Mouse (Mus musculus) liver, embryonic 12.5 days (tissue): ENCODE measurements around the gene Gprc5b. TPM values are rescaled to one million over a fixed set of nuclear protein-coding genes. Genes with fewer than 3 reads are reported as not detected.

ENCODE experiments used
- ATAC-seq: fragments of 200-750 bp; cut with Nextera tagmentation; 2 replicates; pipeline ENCODE4 v1.8.0; 2017; ENCODE audit warnings: moderate number of reproducible peaks, mild to moderate bottlenecking, moderate library complexity
- H3K27ac ChIP-seq: fragments of 300-500 bp; sonication (generic); 2 replicates; pipeline ENCODE4 v1.5.1; 2016; ENCODE audit warnings: mild to moderate bottlenecking
- H3K27me3 ChIP-seq: fragments of 300-500 bp; sonication (generic); replicated peaks from 2 replicates; pipeline ENCODE4 v1.6.1; 2016; ENCODE audit warnings: mild to moderate bottlenecking, moderate library complexity
- H3K36me3 ChIP-seq: fragments of 300-500 bp; sonication (generic); 2 replicates; pipeline ENCODE4 v1.6.1; 2016; ENCODE audit warnings: mild to moderate bottlenecking, moderate library complexity
- H3K4me1 ChIP-seq: fragments of 300-500 bp; sonication (generic); 2 replicates; pipeline ENCODE4 v1.6.1; 2016
- H3K4me2 ChIP-seq: fragments of 300-500 bp; sonication (generic); 2 replicates; pipeline ENCODE4 v1.6.1; 2016; ENCODE audit warnings: mild to moderate bottlenecking, moderate library complexity
- H3K4me3 ChIP-seq: fragments of 300-500 bp; sonication (generic); 2 replicates; pipeline ENCODE4 v1.5.1; 2016; ENCODE audit warnings: mild to moderate bottlenecking, moderate library complexity
- H3K9ac ChIP-seq: fragments of 300-500 bp; sonication (generic); 2 replicates; pipeline ENCODE4 v1.6.1; 2016; ENCODE audit warnings: mild to moderate bottlenecking, moderate library complexity
- H3K9me3 ChIP-seq: fragments of 300-500 bp; sonication (generic); replicated peaks from 2 replicates; pipeline ENCODE4 v1.6.1; 2016; ENCODE audit warnings: mild to moderate bottlenecking, moderate library complexity
- WGBS: fragments of 180-500 bp; shearing (Covaris S2); methylation state at CpG from one replicate; pipeline ENCODE4 v1.1.7; 2016; ENCODE audit not compliant: insufficient replicate concordance; 5-methylcytosine and 5-hydroxymethylcytosine counted together
- polyA plus RNA-seq: library from polyadenylated mRNA; unstranded; fragments of >200 nt; fragmentation: Nextera tagmentation; extraction: Ambion mirVana; gene quantifications from 2 replicates; pipeline ENCODE4 v1.2.1, GENCODE M21; 2016

Gene Gprc5b
- polyA plus RNA-seq, 1 experiment from 2014 or later, result 0.46 TPM

GRCm38 (mm10) chr7:118968870-118969269 lies 26.1 kb downstream of the Gprc5b start:
- Histone ChIP-seq H3K4me3 (no peak overlapping the region), H3K36me3 (no peaks in the 10 kb centered on the region), H3K9ac (no peak overlapping the region), H3K27ac (no peak overlapping the region), H3K4me1 (no peaks in the 10 kb centered on the region), H3K4me2 (no peak overlapping the region), H3K27me3 (no peaks in the 10 kb centered on the region), H3K9me3 (no peaks in the 10 kb centered on the region)
- WGBS, result 77% methylated on average over 3 of the region's 3 CpGs
- ATAC-seq, result no peak

DNA sequence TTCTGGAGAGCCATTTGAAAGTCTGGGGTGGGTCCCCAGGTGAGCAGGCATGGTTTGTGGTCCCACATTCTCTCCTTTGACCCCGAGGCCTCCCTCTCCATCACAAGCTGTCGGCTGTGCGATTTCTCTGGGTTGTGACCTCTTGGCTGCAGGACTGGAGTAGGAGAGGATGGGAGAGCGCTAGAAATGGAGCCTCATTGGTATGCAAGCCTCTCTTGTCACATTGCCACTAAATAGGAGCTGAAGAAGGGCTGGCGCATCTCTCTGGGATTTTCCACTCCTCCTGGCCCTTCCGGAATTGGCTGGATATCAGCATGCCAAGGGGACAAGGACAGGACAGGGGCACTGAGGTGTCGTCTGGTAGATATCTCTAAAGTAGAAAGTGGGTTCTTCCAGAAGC lies 29.8 kb downstream of the Gprc5b start:
- 31% methylated on average over 7 of the region's 7 CpGs for WGBS
- H3K36me3 ChIP-seq, result no peaks in the 10 kb centered on the region
- H3K4me3 ChIP-seq, result no peak overlapping the region
- no peaks in the 10 kb centered on the region for H3K4me1 ChIP-seq
- no peak for ATAC-seq
- no peaks in the 10 kb centered on the region for H3K27me3 ChIP-seq
- H3K27ac ChIP-seq, result no peak overlapping the region
- no peak overlapping the region for H3K9ac ChIP-seq
- no peaks in the 10 kb centered on the region for H3K9me3 ChIP-seq
- no peak overlapping the region for H3K4me2 ChIP-seq

GRCm38 (mm10) chr7:118964777-118965176 lies 30.2 kb downstream of the Gprc5b start:
- ATAC-seq, result no peak
- Histone ChIP-seq H3K9me3 (no peaks in the 10 kb centered on the region), H3K27me3 (no peaks in the 10 kb centered on the region), H3K4me3 (no peak overlapping the region), H3K4me1 (no peaks in the 10 kb centered on the region), H3K36me3 (no peaks in the 10 kb centered on the region), H3K9ac (no peak overlapping the region), H3K27ac (no peak overlapping the region), H3K4me2 (no peak overlapping the region)
- 3% methylated on average over 3 of the region's 3 CpGs for WGBS

- H3K27me3 ChIP-seq, result no peaks in the 10 kb centered on the region
- no peaks in the 10 kb centered on the region for H3K4me1 ChIP-seq
- no peak overlapping the region for H3K4me3 ChIP-seq
- no peak overlapping the region for H3K27ac ChIP-seq
- H3K9me3 ChIP-seq, result no peaks in the 10 kb centered on the region
- no peak overlapping the region for H3K9ac ChIP-seq
- no peaks in the 10 kb centered on the region for H3K36me3 ChIP-seq
- 57% methylated on average over 7 of the region's 7 CpGs for WGBS
- H3K4me2 ChIP-seq, result no peak overlapping the region
- ATAC-seq, result no peak
Measured at GRCm38 (mm10) chr7:118959209-118959608, 35.8 kb downstream of the Gprc5b start.

- 59% methylated on average over 4 of the region's 4 CpGs for WGBS
Measured at GRCm38 (mm10) chr7:118956616-118957246, 38.3 kb downstream of the Gprc5b start.

GRCm38 (mm10) chr7:118954968-118955367 lies 40.0 kb downstream of the Gprc5b start:
- no peak for ATAC-seq
- WGBS, result 44% methylated on average over 1 of the region's 1 CpGs
- Histone ChIP-seq H3K9ac (no peak overlapping the region), H3K9me3 (no peaks in the 10 kb centered on the region), H3K4me3 (no peak overlapping the region), H3K27ac (no peak overlapping the region), H3K27me3 (no peaks in the 10 kb centered on the region), H3K36me3 (no peaks in the 10 kb centered on the region), H3K4me2 (no peak overlapping the region), H3K4me1 (no peaks in the 10 kb centered on the region)

More at GRCm38 (mm10) chr7:118956616-118957246, 38.3 kb downstream of the Gprc5b start:
- Histone ChIP-seq H3K4me1 (no peaks in the 10 kb centered on the region), H3K36me3 (no peaks in the 10 kb centered on the region), H3K9me3 (no peaks in the 10 kb centered on the region), H3K9ac (no peak overlapping the region), H3K27ac (no peak overlapping the region), H3K4me3 (no peak overlapping the region), H3K4me2 (no peak overlapping the region), H3K27me3 (no peaks in the 10 kb centered on the region)
- no peak for ATAC-seq

DNA sequence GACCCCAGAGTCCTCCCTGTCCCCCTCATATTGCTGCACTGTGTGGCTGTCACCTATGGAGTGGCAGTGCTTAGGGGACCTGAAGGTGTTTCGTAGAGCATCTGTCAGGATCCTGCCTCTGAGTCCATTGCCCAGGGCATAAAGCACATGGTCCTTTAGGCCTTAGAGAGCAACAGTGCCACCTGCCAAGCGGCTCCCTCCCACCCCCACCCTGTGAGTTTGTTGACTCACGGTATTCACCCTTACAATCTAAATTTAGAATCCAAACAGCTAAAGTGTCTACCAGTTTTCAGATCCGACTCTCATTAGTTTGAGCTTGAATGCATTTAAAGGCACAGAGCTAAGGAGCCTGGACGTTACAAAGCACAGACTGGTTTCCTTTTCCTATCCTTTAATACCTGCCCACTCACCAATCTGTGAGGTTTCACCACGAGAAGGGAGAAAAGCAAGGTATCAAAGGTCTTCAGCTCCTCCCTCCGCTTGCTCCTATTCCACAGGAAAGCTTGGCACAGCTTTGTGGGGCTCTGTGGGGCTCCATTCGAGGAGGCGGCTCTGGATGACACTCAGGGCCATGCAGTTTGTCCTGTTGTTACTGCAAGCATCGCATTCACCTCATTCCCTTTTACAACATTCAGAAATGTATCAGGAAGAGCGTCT lies 41.3 kb downstream of the Gprc5b start:
- Histone ChIP-seq H3K4me3 (no peak overlapping the region), H3K27me3 (no peaks in the 10 kb centered on the region), H3K27ac (no peak overlapping the region), H3K9me3 (no peaks in the 10 kb centered on the region), H3K9ac (no peak overlapping the region), H3K4me1 (no peaks in the 10 kb centered on the region), H3K4me2 (no peak overlapping the region), H3K36me3 (no peaks in the 10 kb centered on the region)
- ATAC-seq, result no peak
- 57% methylated on average over 11 of the region's 11 CpGs for WGBS

GRCm38 (mm10) chr7:118949749-118950148 lies 45.3 kb downstream of the Gprc5b start:
- WGBS, result 83% methylated on average over 7 of the region's 7 CpGs
- no peak overlapping the region for H3K27ac ChIP-seq
- no peak overlapping the region for H3K4me3 ChIP-seq
- no peaks in the 10 kb centered on the region for H3K4me1 ChIP-seq
- H3K9me3 ChIP-seq, result no peaks in the 10 kb centered on the region
- no peak overlapping the region for H3K9ac ChIP-seq
- no peaks in the 10 kb centered on the region for H3K36me3 ChIP-seq
- no peak overlapping the region for H3K4me2 ChIP-seq
- no peak for ATAC-seq
- H3K27me3 ChIP-seq, result no peaks in the 10 kb centered on the region

GRCm38 (mm10) chr7:118948677-118949282 lies 46.2 kb downstream of the Gprc5b start:
- Histone ChIP-seq H3K4me1 (no peaks in the 10 kb centered on the region), H3K4me2 (no peak overlapping the region), H3K36me3 (no peaks in the 10 kb centered on the region), H3K9me3 (no peaks in the 10 kb centered on the region), H3K4me3 (no peak overlapping the region), H3K27me3 (no peaks in the 10 kb centered on the region), H3K27ac (no peak overlapping the region), H3K9ac (no peak overlapping the region)
- ATAC-seq, result no peak
- 60% methylated on average over 2 of the region's 2 CpGs for WGBS

GRCm38 (mm10) chr7:118947241-118947640 lies 47.8 kb downstream of the Gprc5b start:
- ATAC-seq, result no peak
- Histone ChIP-seq H3K9me3 (no peaks in the 10 kb centered on the region), H3K27ac (no peak overlapping the region), H3K27me3 (no peaks in the 10 kb centered on the region), H3K4me1 (0 out of 2 replicates have a peak, but pooled peaks cover 7% of the 10 kb centered on the region), H3K36me3 (no peaks in the 10 kb centered on the region), H3K4me3 (no peak overlapping the region), H3K4me2 (no peak overlapping the region), H3K9ac (no peak overlapping the region)
- 44% methylated on average over 3 of the region's 3 CpGs for WGBS

GRCm38 (mm10) chr7:118944884-118945283 lies 50.1 kb downstream of the Gprc5b start:
- 0 out of 2 replicates have a peak, but pooled peaks cover 7% of the 10 kb centered on the region for H3K4me1 ChIP-seq
- no peak for ATAC-seq
- H3K4me3 ChIP-seq, result no peak overlapping the region
- H3K4me2 ChIP-seq, result no peak overlapping the region
- H3K36me3 ChIP-seq, result no peaks in the 10 kb centered on the region
- no peak overlapping the region for H3K9ac ChIP-seq
- 32% methylated on average over 2 of the region's 2 CpGs for WGBS
- no peaks in the 10 kb centered on the region for H3K27me3 ChIP-seq
- H3K9me3 ChIP-seq, result no peaks in the 10 kb centered on the region
- no peak overlapping the region for H3K27ac ChIP-seq

DNA sequence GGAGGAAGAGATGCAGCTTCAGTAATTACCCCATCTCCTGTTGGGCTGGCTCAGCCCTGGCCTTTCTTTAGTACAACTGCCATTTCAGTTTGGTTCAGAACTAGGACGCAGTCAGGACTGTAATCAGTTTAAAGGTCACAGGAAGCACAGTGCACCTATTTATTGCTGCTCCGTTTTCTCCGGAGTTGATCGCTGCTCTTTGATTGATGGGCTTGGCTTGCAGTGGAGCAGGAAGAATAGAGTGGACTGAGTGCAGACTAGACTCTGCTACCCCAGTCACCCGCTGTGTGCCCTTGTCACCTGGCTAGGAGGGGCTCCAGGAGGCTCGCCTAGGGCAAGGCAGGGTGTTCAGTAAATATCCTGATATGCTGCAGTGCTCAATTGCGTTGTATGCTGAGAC lies 51.8 kb downstream of the Gprc5b start:
- Histone ChIP-seq H3K4me3 (no peak overlapping the region), H3K4me2 (no peak overlapping the region), H3K4me1 (0 out of 2 replicates have a peak, but pooled peaks cover 7% of the 10 kb centered on the region), H3K9ac (no peak overlapping the region), H3K9me3 (no peaks in the 10 kb centered on the region), H3K27me3 (no peaks in the 10 kb centered on the region), H3K27ac (no peak overlapping the region), H3K36me3 (no peaks in the 10 kb centered on the region)
- ATAC-seq, result no peak; the same call in 1 of the 2 replicates
- 43% methylated on average over 7 of the region's 7 CpGs for WGBS
